Mouse (Mus musculus): ENCODE measurements around the gene Krt1. TPM values are rescaled to one million over a fixed set of nuclear protein-coding genes. Genes with fewer than 3 reads are reported as not detected.

Gene Krt1
- polyA plus RNA-seq, 1 experiment from 2014 or later = not detected

- no peak overlapping the region for H3K9ac ChIP-seq (replicated peaks)
- H3K27ac ChIP-seq (ENCODE audit: low read depth) = no peak overlapping the region
- H3K4me1 ChIP-seq (ENCODE audit: insufficient read depth) = no peaks in the 10 kb centered on the region
- ATAC-seq (no peak), DNase-seq (no peak)
- H3K27me3 ChIP-seq (ENCODE audit: insufficient read depth, low read length) = no peaks in the 10 kb centered on the region
- 54% methylated on average over 5 of the region's 5 CpGs for WGBS (ENCODE audit: insufficient replicate concordance)
- no peak overlapping the region for H3K4me2 ChIP-seq (ENCODE audit: low read depth, low read length)
- no peaks in the 10 kb centered on the region for H3K9me3 ChIP-seq (ENCODE audit: low read length)
- H3K36me3 ChIP-seq (replicated peaks; ENCODE audit: insufficient read depth, low read length) = no peaks in the 10 kb centered on the region
- no peak overlapping the region for H3K4me3 ChIP-seq (ENCODE audit: low read depth, low read length)
- TF ChIP-seq EP300 (IDR thresholded peaks at IDR 0.05; ENCODE audit: low read depth) (no peak), CTCF (IDR thresholded peaks at IDR 0.05; ENCODE audit: low read depth) (peak; percentile 32; the same call in 1 of the 2 replicates)
Observed at GRCm38 (mm10) chr15:101834784-101835328, 15.7 kb downstream of the Krt1 start.

GRCm38 (mm10) chr15:101833131-101833530, 17.5 kb downstream of the Krt1 start:
- Histone ChIP-seq H3K4me1 (ENCODE audit: insufficient read depth) (no peaks in the 10 kb centered on the region), H3K9me3 (ENCODE audit: low read length) (no peaks in the 10 kb centered on the region), H3K36me3 (replicated peaks; ENCODE audit: insufficient read depth, low read length) (no peaks in the 10 kb centered on the region), H3K9ac (replicated peaks) (no peak overlapping the region), H3K4me2 (ENCODE audit: low read depth, low read length) (no peak overlapping the region), H3K27ac (ENCODE audit: low read depth) (no peak overlapping the region), H3K4me3 (ENCODE audit: low read depth, low read length) (no peak overlapping the region), H3K27me3 (ENCODE audit: insufficient read depth, low read length) (no peaks in the 10 kb centered on the region)
- ATAC-seq (no peak), DNase-seq (no peak)
- 38% methylated on average over 6 of the region's 6 CpGs for WGBS (ENCODE audit: insufficient replicate concordance)
- TF ChIP-seq CTCF (IDR thresholded peaks at IDR 0.05; ENCODE audit: low read depth) = no peak
- TF ChIP-seq EP300 (IDR thresholded peaks at IDR 0.05; ENCODE audit: low read depth) = no peak

- TF ChIP-seq CTCF (IDR thresholded peaks at IDR 0.05; ENCODE audit: low read depth) = no peak
- no peak for TF ChIP-seq EP300 (IDR thresholded peaks at IDR 0.05; ENCODE audit: low read depth)
- WGBS (ENCODE audit: insufficient replicate concordance) = 57% methylated on average over 5 of the region's 5 CpGs
Observed at GRCm38 (mm10) chr15:101829441-101829840, 21.2 kb downstream of the Krt1 start.

GRCm38 (mm10) chr15:101821786-101822185, 28.8 kb downstream of the Krt1 start:
- Histone ChIP-seq H3K4me3 (ENCODE audit: low read depth, low read length) (no peak overlapping the region), H3K4me1 (ENCODE audit: insufficient read depth) (no peaks in the 10 kb centered on the region), H3K36me3 (replicated peaks; ENCODE audit: insufficient read depth, low read length) (no peaks in the 10 kb centered on the region), H3K4me2 (ENCODE audit: low read depth, low read length) (no peak overlapping the region), H3K9ac (replicated peaks) (no peak overlapping the region), H3K27me3 (ENCODE audit: insufficient read depth, low read length) (no peaks in the 10 kb centered on the region), H3K9me3 (ENCODE audit: low read length) (no peaks in the 10 kb centered on the region), H3K27ac (ENCODE audit: low read depth) (no peak overlapping the region)
- ATAC-seq (no peak), DNase-seq (no peak)
- TF ChIP-seq EP300 (IDR thresholded peaks at IDR 0.05; ENCODE audit: low read depth) = no peak
- no peak for TF ChIP-seq CTCF (IDR thresholded peaks at IDR 0.05; ENCODE audit: low read depth)
- WGBS (ENCODE audit: insufficient replicate concordance) = 21% methylated on average over 3 of the region's 3 CpGs

More at GRCm38 (mm10) chr15:101829441-101829840, 21.2 kb downstream of the Krt1 start:
- Histone ChIP-seq H3K9ac (replicated peaks) (no peak overlapping the region), H3K4me1 (ENCODE audit: insufficient read depth) (no peaks in the 10 kb centered on the region), H3K36me3 (replicated peaks; ENCODE audit: insufficient read depth, low read length) (no peaks in the 10 kb centered on the region), H3K9me3 (ENCODE audit: low read length) (no peaks in the 10 kb centered on the region), H3K27ac (ENCODE audit: low read depth) (no peak overlapping the region), H3K4me3 (ENCODE audit: low read depth, low read length) (no peak overlapping the region), H3K27me3 (ENCODE audit: insufficient read depth, low read length) (no peaks in the 10 kb centered on the region), H3K4me2 (ENCODE audit: low read depth, low read length) (no peak overlapping the region)
- ATAC-seq (no peak), DNase-seq (no peak)

- Histone ChIP-seq H3K4me3 (ENCODE audit: low read depth, low read length) (no peak within 1 kb of the TSS), H3K4me1 (ENCODE audit: insufficient read depth) (no peaks in the 10 kb centered on the region), H3K9ac (replicated peaks) (no peak within 1 kb of the TSS), H3K27ac (ENCODE audit: low read depth) (no peak within 1 kb of the TSS), H3K27me3 (ENCODE audit: insufficient read depth, low read length) (no peaks in the 10 kb centered on the region), H3K36me3 (replicated peaks; ENCODE audit: insufficient read depth, low read length) (no peaks in the 10 kb centered on the region), H3K4me2 (ENCODE audit: low read depth, low read length) (no peak within 1 kb of the TSS), H3K9me3 (ENCODE audit: low read length) (no peaks in the 10 kb centered on the region)
- 62% methylated on average over 16 of the region's 16 CpGs for WGBS (ENCODE audit: insufficient replicate concordance)
- no peak for TF ChIP-seq EP300 (IDR thresholded peaks at IDR 0.05; ENCODE audit: low read depth)
- TF ChIP-seq CTCF (IDR thresholded peaks at IDR 0.05; ENCODE audit: low read depth) = no peak
- ATAC-seq (no peak), DNase-seq (no peak)
Observed at GRCm38 (mm10) chr15:101817875-101818274, 32.7 kb downstream of the Krt1 start, which contains the start of gene Krt2. TSS of gene Krt2 (minus strand) at chr15:101818169.

GRCm38 (mm10) chr15:101803052-101803822, 47.4 kb downstream of the Krt1 start:
- no peak overlapping the region for H3K4me2 ChIP-seq (ENCODE audit: low read depth, low read length)
- DNase-seq (no peak), ATAC-seq (no peak)
- H3K27ac ChIP-seq (ENCODE audit: low read depth) = no peak overlapping the region
- no peak for TF ChIP-seq CTCF (IDR thresholded peaks at IDR 0.05; ENCODE audit: low read depth)
- TF ChIP-seq EP300 (IDR thresholded peaks at IDR 0.05; ENCODE audit: low read depth) = no peak
- WGBS (ENCODE audit: insufficient replicate concordance) = 70% methylated on average over 11 of the region's 11 CpGs
- no peaks in the 10 kb centered on the region for H3K27me3 ChIP-seq (ENCODE audit: insufficient read depth, low read length)
- H3K36me3 ChIP-seq (replicated peaks; ENCODE audit: insufficient read depth, low read length) = no peaks in the 10 kb centered on the region
- no peak overlapping the region for H3K9ac ChIP-seq (replicated peaks)
- H3K4me3 ChIP-seq (ENCODE audit: low read depth, low read length) = no peak overlapping the region
- H3K4me1 ChIP-seq (ENCODE audit: insufficient read depth) = no peaks in the 10 kb centered on the region
- H3K9me3 ChIP-seq (ENCODE audit: low read length) = no peaks in the 10 kb centered on the region

All from liver, postnatal 0 days (tissue).